ENCODE assay signal across 12 mouse cellular contexts in genomic region chr8:88009878-88010277, GRCm38 (mm10). TPM values are rescaled to one million over a fixed set of nuclear protein-coding genes. Genes with fewer than 3 reads are reported as not detected.
DNase-seq lines count a peak whose midpoint lies in the region; ATAC-seq lines count a peak whose summit lies in the region.
"Had no signal": no experiment of that assay in that cellular context is flagged by ENCODE, and none has a peak within 500 bp of the region (broad histone marks: within the 10 kb centered on the region; RNA-seq: fewer than 3 reads in every experiment).

No protein-coding gene starts in this region.

- no peaks in the 10 kb centered on the region for H3K9me3 ChIP-seq in heart, embryonic 14.5 days (ENCODE audit: control insufficient read depth, low read length)
- no peaks in the 10 kb centered on the region for H3K9me3 ChIP-seq in liver, embryonic 11.5 days (ENCODE audit: control insufficient read depth, low read length)
- no peaks in the 10 kb centered on the region for H3K9me3 ChIP-seq in neural tube, embryonic 14.5 days (ENCODE audit: control insufficient read depth, low read length)
- no peaks in the 10 kb centered on the region for H3K9me3 ChIP-seq in neural tube, embryonic 15.5 days (replicated peaks)
- H3K9me3 ChIP-seq in intestine, embryonic 16.5 days (ENCODE audit: control insufficient read depth, low read length) = no peaks in the 10 kb centered on the region

- WGBS in heart, embryonic 14.5 days = 45% methylated on average over 3 of the region's 3 CpGs
- 38% methylated on average over 3 of the region's 3 CpGs for WGBS in liver, embryonic 11.5 days
- WGBS in neural tube, embryonic 14.5 days = 70% methylated on average over 3 of the region's 3 CpGs
- WGBS in neural tube, embryonic 15.5 days = 70% methylated on average over 3 of the region's 3 CpGs
- 51% methylated on average over 3 of the region's 3 CpGs for WGBS in intestine, embryonic 16.5 days

- no peaks in the 10 kb centered on the region for H3K36me3 ChIP-seq in heart, embryonic 14.5 days (ENCODE audit: control insufficient read depth, insufficient read depth, low read length)
- H3K36me3 ChIP-seq in liver, embryonic 11.5 days (ENCODE audit: control insufficient read depth, insufficient read depth, low read length) = no peaks in the 10 kb centered on the region
- H3K36me3 ChIP-seq in neural tube, embryonic 14.5 days (ENCODE audit: control insufficient read depth, insufficient read depth, low read length) = no peaks in the 10 kb centered on the region
- no peaks in the 10 kb centered on the region for H3K36me3 ChIP-seq in neural tube, embryonic 15.5 days
- no peaks in the 10 kb centered on the region for H3K36me3 ChIP-seq in intestine, embryonic 16.5 days (ENCODE audit: control insufficient read depth, insufficient read depth, low read length)

- H3K27ac ChIP-seq in heart, embryonic 14.5 days (replicated peaks in 1 of 2; ENCODE audit: control insufficient read depth in 1 of 2, insufficient read depth in 1 of 2, low read depth in 2 of 2, low read length in 2 of 2) = peak overlapping the region; percentile 55 to 62
- H3K27ac ChIP-seq in liver, embryonic 11.5 days (ENCODE audit: low read depth, low read length) = no peak overlapping the region
- H3K27ac ChIP-seq in neural tube, embryonic 14.5 days (ENCODE audit: low read depth, low read length) = 0 out of 2 replicates have a peak overlapping the region, but pooled peaks have one; percentile 16
- no peak overlapping the region for H3K27ac ChIP-seq in neural tube, embryonic 15.5 days (replicated peaks)
- H3K27ac ChIP-seq in intestine, embryonic 16.5 days (ENCODE audit: low read length) = no peak overlapping the region
- H3K27ac ChIP-seq: macrophage had no signal

- H3K27me3 ChIP-seq in heart, embryonic 14.5 days (ENCODE audit: control insufficient read depth, insufficient read depth, low read length) = no peaks in the 10 kb centered on the region
- H3K27me3 ChIP-seq in liver, embryonic 11.5 days (replicated peaks; ENCODE audit: control insufficient read depth, insufficient read depth, low read length) = no peaks in the 10 kb centered on the region
- H3K27me3 ChIP-seq in neural tube, embryonic 14.5 days (ENCODE audit: control insufficient read depth, insufficient read depth, low read length) = no peaks in the 10 kb centered on the region
- 0 out of 2 replicates have a peak, but pooled peaks cover 7% of the 10 kb centered on the region for H3K27me3 ChIP-seq in neural tube, embryonic 15.5 days (replicated peaks)
- no peaks in the 10 kb centered on the region for H3K27me3 ChIP-seq in intestine, embryonic 16.5 days (replicated peaks; ENCODE audit: control insufficient read depth, insufficient read depth, low read length)

- peak; percentile 36; the same call in 1 of the 2 replicates for ATAC-seq in heart, embryonic 14.5 days (ENCODE audit: insufficient number of reproducible peaks, insufficient read depth, low FRiP score, low read depth)
- ATAC-seq in liver, embryonic 11.5 days (replicated peaks; ENCODE audit: low FRiP score) = 0 out of 2 replicates have a peak, but pooled peaks have one; percentile 41
- ATAC-seq in neural tube, embryonic 14.5 days (ENCODE audit: low read depth) = no peak
- ATAC-seq in neural tube, embryonic 15.5 days (ENCODE audit: low FRiP score) = no peak
- ATAC-seq in intestine, embryonic 16.5 days = no peak
- ATAC-seq: forebrain, postnatal 0 days had no signal

- H3K9ac ChIP-seq in heart, embryonic 14.5 days (ENCODE audit: low read length) = no peak overlapping the region
- no peak overlapping the region for H3K9ac ChIP-seq in liver, embryonic 11.5 days (ENCODE audit: low read depth, low read length)
- H3K9ac ChIP-seq in neural tube, embryonic 14.5 days (replicated peaks; ENCODE audit: low read depth, low read length) = no peak overlapping the region
- no peak overlapping the region for H3K9ac ChIP-seq in neural tube, embryonic 15.5 days (replicated peaks)
- H3K9ac ChIP-seq in intestine, embryonic 16.5 days (ENCODE audit: low read depth, low read length) = no peak overlapping the region
- H3K9ac ChIP-seq: forebrain, postnatal 0 days had no signal

- H3K4me1 ChIP-seq in heart, embryonic 14.5 days (ENCODE audit: control insufficient read depth in 2 of 2, insufficient read depth in 2 of 2, low read length in 2 of 2) = peaks cover 5 to 10% of the 10 kb centered on the region in 2 experiments; a peak in 3 of 4 replicates
- no peaks in the 10 kb centered on the region for H3K4me1 ChIP-seq in liver, embryonic 11.5 days (replicated peaks; ENCODE audit: control insufficient read depth, insufficient read depth, low read length)
- peaks cover 6% of the 10 kb centered on the region; the same call in 1 of the 2 replicates for H3K4me1 ChIP-seq in neural tube, embryonic 14.5 days (ENCODE audit: control insufficient read depth, insufficient read depth, low read length)
- peaks cover 14% of the 10 kb centered on the region for H3K4me1 ChIP-seq in neural tube, embryonic 15.5 days
- H3K4me1 ChIP-seq in intestine, embryonic 16.5 days (ENCODE audit: control insufficient read depth, insufficient read depth, low read length) = no peaks in the 10 kb centered on the region; the same call in 1 of the 2 replicates

- H3K4me3 ChIP-seq in heart, embryonic 14.5 days (ENCODE audit: control insufficient read depth in 1 of 2, insufficient read depth in 1 of 2, low read depth in 1 of 2, low read length in 2 of 2) = no peak overlapping the region
- no peak overlapping the region for H3K4me3 ChIP-seq in liver, embryonic 11.5 days (ENCODE audit: low read depth, low read length)
- no peak overlapping the region for H3K4me3 ChIP-seq in neural tube, embryonic 14.5 days (ENCODE audit: low read depth, low read length)
- no peak overlapping the region for H3K4me3 ChIP-seq in neural tube, embryonic 15.5 days (replicated peaks)
- H3K4me3 ChIP-seq in intestine, embryonic 16.5 days (ENCODE audit: low read length) = no peak overlapping the region
- H3K4me3 ChIP-seq: erythroblast, embryonic 14.5 days had no signal

- H3K4me2 ChIP-seq in heart, embryonic 14.5 days (ENCODE audit: low read length) = no peak overlapping the region
- H3K4me2 ChIP-seq in liver, embryonic 11.5 days = no peak overlapping the region
- no peak overlapping the region for H3K4me2 ChIP-seq in neural tube, embryonic 14.5 days (ENCODE audit: low read depth, low read length)
- H3K4me2 ChIP-seq in neural tube, embryonic 15.5 days = no peak overlapping the region
- H3K4me2 ChIP-seq in intestine, embryonic 16.5 days (ENCODE audit: low read depth, low read length) = no peak overlapping the region

- DNase-seq in heart, adult 18-20 months = no peak
- no peak for DNase-seq in liver, embryonic 11.5 days (ENCODE audit: low spot score)
- no peak for DNase-seq in liver
- DNase-seq: thymus, adult 2 months had no signal

RNA-seq across cellular contexts. Expression of gene Zfp423, which starts 50.5 kb away (rescaled TPM):
- 5.1 and 7.0 TPM in 2 replicates for polyA plus RNA-seq in heart, embryonic 14.5 days (2014; fragmentation: Nextera tagmentation; extraction: Ambion mirVana)
- total RNA-seq in heart, adult 18-20 months (2021) = 1 to 10 TPM; 3.6 to 4.9 TPM
- 4.8 and 5.8 TPM in 2 replicates for polyA plus RNA-seq in liver, embryonic 11.5 days (2014; fragmentation: Nextera tagmentation; extraction: Ambion mirVana)
- 35.0 and 43.6 TPM in 2 replicates for polyA plus RNA-seq in neural tube, embryonic 14.5 days (2014; fragmentation: Nextera tagmentation; extraction: Ambion mirVana)
- 16.5 and 18.5 TPM in 2 replicates for polyA plus RNA-seq in neural tube, embryonic 15.5 days (2015; fragmentation: Nextera tagmentation; extraction: Ambion mirVana)
- polyA plus RNA-seq in intestine, embryonic 16.5 days (2015; fragmentation: Nextera tagmentation; extraction: Ambion mirVana) = 2.4 and 2.5 TPM in 2 replicates
- total RNA-seq: neutrophil, adult 5-6 weeks had no signal
- polyA plus RNA-seq: erythroblast, embryonic 14.5 days; macrophage had no signal

Comparison
In these comparisons a context has a peak if more than half of its experiments do, and no peak if none do; other contexts are left out.
1. H3K27ac ChIP-seq: peak in heart, embryonic 14.5 days (2 of 2) and neural tube, embryonic 14.5 days (single experiment); none in liver, embryonic 11.5 days (single experiment), neural tube, embryonic 15.5 days (single experiment) and intestine, embryonic 16.5 days (single experiment).
2. ATAC-seq: peak in heart, embryonic 14.5 days (single experiment) and liver, embryonic 11.5 days (single experiment); none in neural tube, embryonic 14.5 days (single experiment), neural tube, embryonic 15.5 days (single experiment) and intestine, embryonic 16.5 days (single experiment).